Mouse (Mus musculus): ENCODE measurements at regions not wholly inside any gene's neighbourhood (a gene's known extent, or its start where the extent isn't known, plus 50 kb on each side); places are given as distances from the start of the nearest gene placed in this dataset.

- Histone ChIP-seq H3K27ac (ENCODE audit: low read length) (no peak overlapping the region), H3K4me3 (ENCODE audit: low read depth, low read length) (no peak overlapping the region), H3K27me3 (ENCODE audit: control insufficient read depth, insufficient read depth, low read depth, low read length) (no peaks in the 10 kb centered on the region), H3K36me3 (ENCODE audit: control insufficient read depth, insufficient read depth) (no peaks in the 10 kb centered on the region), H3K9me3 (replicated peaks; ENCODE audit: control insufficient read depth, low read length) (no peaks in the 10 kb centered on the region), H3K4me2 (ENCODE audit: low read depth, low read length) (no peak overlapping the region), H3K9ac (ENCODE audit: low read depth, low read length) (no peak overlapping the region), H3K4me1 (ENCODE audit: control insufficient read depth, low read depth, low read length) (no peaks in the 10 kb centered on the region)
- WGBS (ENCODE audit: insufficient replicate concordance), result 50% methylated on average over 9 of the region's 9 CpGs
- ATAC-seq (ENCODE audit: low read depth), result no peak
Observed at GRCm38 (mm10) chr12:27977548-27978256, 574.5 kb downstream of the Dcdc2c start.

DNA sequence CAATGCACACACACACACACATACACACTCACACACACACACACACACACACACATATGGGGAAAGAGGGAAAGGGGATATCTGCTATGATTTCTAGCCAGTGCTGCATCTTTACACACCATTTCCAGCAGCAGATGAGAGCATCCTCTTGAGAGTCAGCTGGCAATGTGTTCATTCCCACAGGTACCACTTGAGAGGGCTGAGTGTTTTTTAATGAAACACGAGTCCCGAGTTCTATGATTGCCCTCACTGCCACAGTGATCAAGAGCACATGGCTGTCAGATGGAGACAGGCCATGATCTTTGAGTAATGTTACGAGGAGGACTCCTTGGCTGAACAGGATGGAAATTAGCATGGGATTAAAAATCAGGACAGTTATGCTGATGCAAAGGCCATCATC, 589.3 kb downstream of the Dcdc2c start:
- Histone ChIP-seq H3K4me2 (ENCODE audit: low read depth, low read length) (no peak overlapping the region), H3K4me3 (ENCODE audit: low read depth, low read length) (no peak overlapping the region), H3K9ac (ENCODE audit: low read depth, low read length) (no peak overlapping the region), H3K4me1 (ENCODE audit: control insufficient read depth, low read depth, low read length) (no peaks in the 10 kb centered on the region), H3K27ac (ENCODE audit: low read length) (no peak overlapping the region), H3K36me3 (ENCODE audit: control insufficient read depth, insufficient read depth) (no peaks in the 10 kb centered on the region), H3K9me3 (replicated peaks; ENCODE audit: control insufficient read depth, low read length) (no peaks in the 10 kb centered on the region), H3K27me3 (ENCODE audit: control insufficient read depth, insufficient read depth, low read depth, low read length) (no peaks in the 10 kb centered on the region)
- no peak for ATAC-seq (ENCODE audit: low read depth)
- 47% methylated on average over 3 of the region's 3 CpGs for WGBS (ENCODE audit: insufficient replicate concordance)

GRCm38 (mm10) chr12:27960064-27960463, 592.1 kb downstream of the Dcdc2c start:
- H3K27ac ChIP-seq (ENCODE audit: low read length), result no peak overlapping the region
- no peaks in the 10 kb centered on the region for H3K36me3 ChIP-seq (ENCODE audit: control insufficient read depth, insufficient read depth)
- 34% methylated on average over 6 of the region's 6 CpGs for WGBS (ENCODE audit: insufficient replicate concordance)
- H3K4me3 ChIP-seq (ENCODE audit: low read depth, low read length), result no peak overlapping the region
- no peak for ATAC-seq (ENCODE audit: low read depth)
- H3K4me2 ChIP-seq (ENCODE audit: low read depth, low read length), result no peak overlapping the region
- H3K4me1 ChIP-seq (ENCODE audit: control insufficient read depth, low read depth, low read length), result no peaks in the 10 kb centered on the region
- no peaks in the 10 kb centered on the region for H3K9me3 ChIP-seq (replicated peaks; ENCODE audit: control insufficient read depth, low read length)
- H3K9ac ChIP-seq (ENCODE audit: low read depth, low read length), result no peak overlapping the region
- no peaks in the 10 kb centered on the region for H3K27me3 ChIP-seq (ENCODE audit: control insufficient read depth, insufficient read depth, low read depth, low read length)

- Histone ChIP-seq H3K27me3 (ENCODE audit: control insufficient read depth, insufficient read depth, low read depth, low read length) (no peaks in the 10 kb centered on the region), H3K27ac (ENCODE audit: low read length) (no peak overlapping the region), H3K4me3 (ENCODE audit: low read depth, low read length) (no peak overlapping the region), H3K4me2 (ENCODE audit: low read depth, low read length) (no peak overlapping the region), H3K4me1 (ENCODE audit: control insufficient read depth, low read depth, low read length) (no peaks in the 10 kb centered on the region), H3K9me3 (replicated peaks; ENCODE audit: control insufficient read depth, low read length) (no peaks in the 10 kb centered on the region), H3K9ac (ENCODE audit: low read depth, low read length) (no peak overlapping the region), H3K36me3 (ENCODE audit: control insufficient read depth, insufficient read depth) (no peaks in the 10 kb centered on the region)
- 61% methylated on average over 3 of the region's 3 CpGs for WGBS (ENCODE audit: insufficient replicate concordance)
- ATAC-seq (ENCODE audit: low read depth), result no peak
Observed at GRCm38 (mm10) chr12:27947646-27948045, 604.6 kb downstream of the Dcdc2c start.

DNA sequence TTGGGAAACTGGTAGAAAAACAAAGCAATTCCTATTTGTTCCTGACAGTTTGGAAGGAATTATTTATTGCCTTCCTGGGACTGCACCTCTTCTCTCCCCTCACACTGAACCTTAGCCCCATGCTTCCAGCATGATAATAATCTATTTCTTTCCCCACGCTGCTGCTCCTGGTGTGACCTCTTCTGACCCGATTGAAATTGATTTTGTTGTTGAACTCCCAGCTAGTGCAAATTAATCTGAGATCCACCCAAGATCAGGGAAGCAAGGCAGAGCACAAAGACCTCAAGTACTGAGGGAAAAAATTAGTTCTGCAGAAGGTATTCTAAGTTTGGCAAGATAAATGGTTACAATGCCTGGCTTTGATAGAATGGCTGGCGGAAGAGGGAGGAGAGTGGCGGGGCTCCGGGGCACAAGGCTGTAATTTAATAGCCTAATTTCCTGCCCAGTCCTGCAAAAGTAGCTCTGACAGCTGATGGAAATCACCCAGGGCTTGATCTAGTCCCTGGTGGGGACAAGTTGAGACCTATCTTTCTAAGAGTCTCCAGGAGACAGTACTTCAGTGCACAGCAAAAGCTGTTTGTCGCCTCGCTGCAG, 604.6 kb upstream of the Sox11 start:
- 43% methylated on average over 7 of the region's 7 CpGs for WGBS (ENCODE audit: insufficient replicate concordance)
- H3K36me3 ChIP-seq (ENCODE audit: control insufficient read depth, insufficient read depth), result no peaks in the 10 kb centered on the region
- H3K4me3 ChIP-seq (ENCODE audit: low read depth, low read length), result no peak overlapping the region
- H3K4me2 ChIP-seq (ENCODE audit: low read depth, low read length), result no peak overlapping the region
- H3K9ac ChIP-seq (ENCODE audit: low read depth, low read length), result no peak overlapping the region
- no peaks in the 10 kb centered on the region for H3K27me3 ChIP-seq (ENCODE audit: control insufficient read depth, insufficient read depth, low read depth, low read length)
- no peak for ATAC-seq (ENCODE audit: low read depth)
- H3K9me3 ChIP-seq (replicated peaks; ENCODE audit: control insufficient read depth, low read length), result no peaks in the 10 kb centered on the region
- H3K27ac ChIP-seq (ENCODE audit: low read length), result no peak overlapping the region
- no peaks in the 10 kb centered on the region for H3K4me1 ChIP-seq (ENCODE audit: control insufficient read depth, low read depth, low read length)

DNA sequence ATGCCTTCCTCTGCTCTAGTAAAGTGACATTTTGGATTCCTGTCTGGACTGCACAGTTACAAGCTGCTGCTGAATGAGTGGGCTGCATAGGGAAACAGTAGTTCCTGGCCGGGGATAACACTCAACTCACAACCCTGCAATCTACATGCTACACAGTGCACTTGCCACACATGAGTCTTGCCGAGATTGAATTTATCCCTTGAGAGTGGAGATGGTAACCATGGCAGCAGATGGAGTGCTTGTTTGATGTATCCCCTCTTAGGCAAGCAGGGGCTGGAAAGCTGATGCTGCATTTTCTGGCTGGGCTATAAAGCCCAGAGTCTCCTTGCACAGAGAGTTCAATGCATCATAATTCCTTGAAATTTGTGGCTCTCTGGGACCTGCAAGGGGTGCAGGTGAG, 603.0 kb upstream of the Sox11 start:
- 37% methylated on average over 2 of the region's 2 CpGs for WGBS (ENCODE audit: insufficient replicate concordance)
- H3K27me3 ChIP-seq (ENCODE audit: control insufficient read depth, insufficient read depth, low read depth, low read length), result no peaks in the 10 kb centered on the region

GRCm38 (mm10) chr12:27941053-27941452, 598.7 kb upstream of the Sox11 start:
- Histone ChIP-seq H3K36me3 (ENCODE audit: control insufficient read depth, insufficient read depth) (no peaks in the 10 kb centered on the region), H3K27me3 (ENCODE audit: control insufficient read depth, insufficient read depth, low read depth, low read length) (no peaks in the 10 kb centered on the region), H3K4me3 (ENCODE audit: low read depth, low read length) (no peak overlapping the region), H3K4me2 (ENCODE audit: low read depth, low read length) (no peak overlapping the region), H3K4me1 (ENCODE audit: control insufficient read depth, low read depth, low read length) (no peaks in the 10 kb centered on the region), H3K9ac (ENCODE audit: low read depth, low read length) (no peak overlapping the region), H3K9me3 (replicated peaks; ENCODE audit: control insufficient read depth, low read length) (no peaks in the 10 kb centered on the region), H3K27ac (ENCODE audit: low read length) (no peak overlapping the region)
- no peak for ATAC-seq (ENCODE audit: low read depth)
- 62% methylated on average over 1 of the region's 1 CpGs for WGBS (ENCODE audit: insufficient replicate concordance)

More for the DNA sequence above, 603.0 kb upstream of the Sox11 start:
- H3K4me3 ChIP-seq (ENCODE audit: low read depth, low read length), result no peak overlapping the region
- H3K27ac ChIP-seq (ENCODE audit: low read length), result no peak overlapping the region
- H3K9ac ChIP-seq (ENCODE audit: low read depth, low read length), result no peak overlapping the region
- no peaks in the 10 kb centered on the region for H3K36me3 ChIP-seq (ENCODE audit: control insufficient read depth, insufficient read depth)
- ATAC-seq (ENCODE audit: low read depth), result no peak
- H3K4me2 ChIP-seq (ENCODE audit: low read depth, low read length), result no peak overlapping the region
- H3K4me1 ChIP-seq (ENCODE audit: control insufficient read depth, low read depth, low read length), result no peaks in the 10 kb centered on the region
- H3K9me3 ChIP-seq (replicated peaks; ENCODE audit: control insufficient read depth, low read length), result no peaks in the 10 kb centered on the region

- Histone ChIP-seq H3K27ac (ENCODE audit: low read length) (no peak overlapping the region), H3K9me3 (replicated peaks; ENCODE audit: control insufficient read depth, low read length) (no peaks in the 10 kb centered on the region), H3K4me2 (ENCODE audit: low read depth, low read length) (no peak overlapping the region), H3K9ac (ENCODE audit: low read depth, low read length) (no peak overlapping the region), H3K4me1 (ENCODE audit: control insufficient read depth, low read depth, low read length) (no peaks in the 10 kb centered on the region), H3K4me3 (ENCODE audit: low read depth, low read length) (no peak overlapping the region), H3K36me3 (ENCODE audit: control insufficient read depth, insufficient read depth) (no peaks in the 10 kb centered on the region), H3K27me3 (ENCODE audit: control insufficient read depth, insufficient read depth, low read depth, low read length) (no peaks in the 10 kb centered on the region)
- ATAC-seq (ENCODE audit: low read depth), result no peak
- WGBS (ENCODE audit: insufficient replicate concordance), result 42% methylated on average over 7 of the region's 7 CpGs
Observed at GRCm38 (mm10) chr12:27932382-27933140, 590.2 kb upstream of the Sox11 start.

GRCm38 (mm10) chr12:27928366-27928963, 586.1 kb upstream of the Sox11 start:
- no peak overlapping the region for H3K27ac ChIP-seq (ENCODE audit: low read length)
- H3K27me3 ChIP-seq (ENCODE audit: control insufficient read depth, insufficient read depth, low read depth, low read length), result no peaks in the 10 kb centered on the region
- 65% methylated on average over 11 of the region's 11 CpGs for WGBS (ENCODE audit: insufficient replicate concordance)
- no peaks in the 10 kb centered on the region for H3K4me1 ChIP-seq (ENCODE audit: control insufficient read depth, low read depth, low read length)
- H3K9me3 ChIP-seq (replicated peaks; ENCODE audit: control insufficient read depth, low read length), result no peaks in the 10 kb centered on the region
- no peak for ATAC-seq (ENCODE audit: low read depth)
- H3K4me2 ChIP-seq (ENCODE audit: low read depth, low read length), result no peak overlapping the region
- H3K4me3 ChIP-seq (ENCODE audit: low read depth, low read length), result no peak overlapping the region
- no peak overlapping the region for H3K9ac ChIP-seq (ENCODE audit: low read depth, low read length)
- H3K36me3 ChIP-seq (ENCODE audit: control insufficient read depth, insufficient read depth), result no peaks in the 10 kb centered on the region

Measured in liver, embryonic 16.5 days (tissue).